Mouse (Mus musculus) CH12.LX (cell line): ENCODE measurements around the gene Snta1. TPM values are rescaled to one million over a fixed set of nuclear protein-coding genes. Genes with fewer than 3 reads are reported as not detected.

ENCODE experiments used
- DNase-seq: peaks from one replicate; pipeline ENCODE4 v3.0.0-alpha.2; 2013; ENCODE audit errors: extremely low read depth
- H3K27ac ChIP-seq: 2 replicates; pipeline ENCODE4 v1.5.1; 2012; ENCODE audit warnings: low read depth, mild to moderate bottlenecking, control low read depth, moderate library complexity; ENCODE audit not compliant: insufficient read depth
- H3K27me3 ChIP-seq: replicated peaks from 2 replicates; pipeline ENCODE3; 2012; ENCODE audit warnings: inconsistent platforms
- H3K36me3 ChIP-seq, 2 experiments: replicated peaks in 1 of 2; 2 replicates each; pipeline versions ENCODE3 to v1.6.1; 2012; ENCODE audit warnings: inconsistent platforms in 1 of 2, low read length in 1 of 2, mild to moderate bottlenecking in 1 of 2, mixed read lengths in 1 of 2, moderate library complexity in 1 of 2; ENCODE audit not compliant: control insufficient read depth in 1 of 2, insufficient read depth in 1 of 2
- H3K4me1 ChIP-seq, 2 experiments: 2 replicates each; pipeline ENCODE4 v1.6.1; 2012; ENCODE audit warnings: inconsistent platforms in 1 of 2, moderate library complexity in 1 of 2; ENCODE audit not compliant: insufficient read depth in 2 of 2, control insufficient read depth in 1 of 2
- H3K4me2 ChIP-seq: 2 replicates; pipeline ENCODE4 v1.6.1; 2012; ENCODE audit warnings: low read depth, mild to moderate bottlenecking, control low read depth; ENCODE audit not compliant: poor library complexity, insufficient read depth, severe bottlenecking
- H3K4me3 ChIP-seq, 3 experiments: fragments of 150-350 bp in 1 of 3; sonication (generic) in 1 of 3; replicated peaks in 1 of 3; 2 replicates each; pipeline versions ENCODE3 to v1.5.1; 2011 to 2012; ENCODE audit warnings: low read depth in 2 of 3, low read length in 2 of 3, mild to moderate bottlenecking in 2 of 3, moderate library complexity in 2 of 3, control low read depth in 1 of 3, improper control_type of control experiment in 1 of 3, inconsistent platforms in 1 of 3, mixed read lengths in 1 of 3; ENCODE audit not compliant: poor library complexity in 1 of 3
- H3K79me2 ChIP-seq: replicated peaks from 2 replicates; pipeline ENCODE4 v1.6.1; 2012; ENCODE audit warnings: mild to moderate bottlenecking, moderate library complexity; ENCODE audit not compliant: control insufficient read depth, poor library complexity, insufficient read depth, severe bottlenecking; ENCODE audit errors: extremely low read depth
- H3K9ac ChIP-seq: 2 replicates; pipeline ENCODE4 v1.6.1; 2012; ENCODE audit warnings: low read depth, mild to moderate bottlenecking, control low read depth, moderate library complexity; ENCODE audit not compliant: insufficient read depth
- H3K9me3 ChIP-seq: replicated peaks from 2 replicates; pipeline ENCODE3; 2012; ENCODE audit warnings: low read length, inconsistent platforms, mixed read lengths
- BHLHE40 ChIP-seq: IDR thresholded peaks from 2 replicates; pipeline ENCODE4 v1.6.1; 2011; ENCODE audit warnings: mild to moderate bottlenecking, low read depth, low read length, improper control_type of control experiment
- CTCF ChIP-seq, 2 experiments: IDR thresholded peaks in 1 of 2; conservative IDR thresholded peaks in 1 of 2; 2 replicates each; pipeline ENCODE4 v1.5.1; 2011 to 2012; ENCODE audit warnings: low read depth in 2 of 2, low read length in 2 of 2, improper control_type of control experiment in 1 of 2, inconsistent platforms in 1 of 2, mild to moderate bottlenecking in 1 of 2, moderate library complexity in 1 of 2
- EP300 ChIP-seq: IDR thresholded peaks from 2 replicates; pipeline ENCODE4 v1.6.1; 2011; ENCODE audit warnings: low read length, improper control_type of control experiment
- HCFC1 ChIP-seq: IDR thresholded peaks from 2 replicates; pipeline ENCODE4 v1.6.1; 2012; ENCODE audit warnings: low read depth, mild to moderate bottlenecking, inconsistent platforms, low read length, improper control_type of control experiment
- JUN ChIP-seq: IDR thresholded peaks from 2 replicates; pipeline ENCODE4 v1.6.1; 2011; ENCODE audit warnings: low read depth, mild to moderate bottlenecking, low read length, improper control_type of control experiment, moderate library complexity; ENCODE audit not compliant: insufficient read depth
- MAFK ChIP-seq: IDR thresholded peaks from 2 replicates; pipeline ENCODE4 v1.6.1; 2011; ENCODE audit warnings: low read length, improper control_type of control experiment; ENCODE audit not compliant: insufficient replicate concordance
- MYC ChIP-seq: IDR thresholded peaks from 2 replicates; pipeline ENCODE4 v1.6.1; 2011; ENCODE audit warnings: low read depth, mild to moderate bottlenecking, improper control_type of control experiment, low read length
- RAD21 ChIP-seq: IDR thresholded peaks from 2 replicates; pipeline ENCODE4 v1.6.1; 2011; ENCODE audit warnings: low read depth, mild to moderate bottlenecking, low read length, improper control_type of control experiment, moderate library complexity
- SMC3 ChIP-seq: IDR thresholded peaks from 2 replicates; pipeline ENCODE4 v1.6.1; 2011; ENCODE audit warnings: low read depth, low read length, improper control_type of control experiment
- TCF12 ChIP-seq: IDR thresholded peaks from 2 replicates; pipeline ENCODE4 v1.6.1; 2014; ENCODE audit warnings: low read depth, mild to moderate bottlenecking, inconsistent platforms, low read length, improper control_type of control experiment
- USF2 ChIP-seq: conservative IDR thresholded peaks from 2 replicates; pipeline ENCODE4 v1.6.1; 2011; ENCODE audit warnings: low read depth, low read length, improper control_type of control experiment
- ZC3H11A ChIP-seq: IDR thresholded peaks from 2 replicates; pipeline ENCODE4 v1.6.1; 2012; ENCODE audit warnings: low read depth, mild to moderate bottlenecking, inconsistent platforms, low read length, improper control_type of control experiment
- ZKSCAN1 ChIP-seq: IDR thresholded peaks from 2 replicates; pipeline ENCODE4 v1.6.1; 2012; ENCODE audit warnings: low read depth, inconsistent platforms, low read length, improper control_type of control experiment, borderline replicate concordance
- ZMIZ1 ChIP-seq: IDR thresholded peaks from 2 replicates; pipeline ENCODE4 v1.6.1; 2012; ENCODE audit warnings: low read depth, mild to moderate bottlenecking, inconsistent platforms, low read length, improper control_type of control experiment
- dilution Hi-C: fragments of 300-500 bp; cut with MboI; formaldehyde crosslinking; loops from 2 replicates; pipeline ENCODE4 v1.14.3; 2020; ENCODE audit warnings: low sequenced_read_pairs; ENCODE audit not compliant: extremely low pct_unique_long_range_greater_than_20kb, extremely low pct_ligation_motif_present
- in situ Hi-C: fragments of 300-500 bp; cut with MboI; formaldehyde crosslinking; loops from 3 replicates; pipeline ENCODE4 v1.14.3; 2019; ENCODE audit warnings: low sequenced_read_pairs, low pct_ligation_motif_present, low pct_unique_long_range_greater_than_20kb, mixed read lengths
- polyA plus RNA-seq: library from polyadenylated mRNA; unstranded; fragments of >175 nt; gene quantifications from 2 replicates; pipeline ENCODE4 v1.2.1, GENCODE M21; 2012; ENCODE audit warnings: low read depth; ENCODE audit not compliant: insufficient read length
- total RNA-seq, 2 experiments: library from RNA; depleted of rRNA; stranded (reverse); fragments of 300-350 nt in 1 of 2; fragments of >200 nt in 1 of 2; gene quantifications; 2 replicates each; pipeline ENCODE4 v1.2.3; 2012 to 2014

The Snta1 gene
- total and polyA plus RNA-seq, 3 experiments, result 0.33 TPM; not detected in 2

- DNase-seq, result no peak
- Histone ChIP-seq H3K9me3 (no peaks in the 10 kb centered on the region), H3K36me3 (no peaks in the 10 kb centered on the region), H3K9ac (no peak overlapping the region), H3K4me1 (no peaks in the 10 kb centered on the region), H3K4me2 (no peak overlapping the region)
- dilution Hi-C loops, result no loop called here
- in situ Hi-C loops, result no loop called here
- no peak for TF ChIP-seq MAFK
- TF ChIP-seq BHLHE40, result no peak
- TF ChIP-seq HCFC1, result no peak
- TF ChIP-seq, all 38 proteins: peak for 0
- H3K79me2 ChIP-seq, result no peaks in the 10 kb centered on the region
- H3K27ac ChIP-seq, result no peak overlapping the region
- H3K27me3 ChIP-seq, result no peaks in the 10 kb centered on the region
- H3K4me3 ChIP-seq, result no peak overlapping the region
Measured at GRCm38 (mm10) chr2:154418001-154418400, 10.1 kb upstream of the Snta1 start.

- dilution Hi-C loops (no loop called here), in situ Hi-C loops (no loop called here)
- Histone ChIP-seq H3K27ac (no peak overlapping the region), H3K79me2 (no peaks in the 10 kb centered on the region), H3K4me1 (no peaks in the 10 kb centered on the region), H3K9me3 (no peaks in the 10 kb centered on the region), H3K4me2 (no peak overlapping the region), H3K36me3 (no peaks in the 10 kb centered on the region), H3K9ac (no peak overlapping the region), H3K4me3 (no peak overlapping the region), H3K27me3 (no peaks in the 10 kb centered on the region)
- TF ChIP-seq ZMIZ1, result no peak
- peak; percentile 87 for TF ChIP-seq SMC3
- TF ChIP-seq BHLHE40, result no peak
- peak; percentile 79 to 90 for TF ChIP-seq CTCF (conservative IDR thresholded peaks at IDR 0.05 in 1 of 2, IDR thresholded peaks at IDR 0.05 in 1 of 2; ENCODE audit: low read depth in 2 of 2, low read length in 2 of 2)
- no peak for TF ChIP-seq MYC
- peak; percentile 63 for TF ChIP-seq ZC3H11A
- no peak for TF ChIP-seq USF2
- TF ChIP-seq JUN, result no peak
- TF ChIP-seq RAD21, result peak; percentile 81
- TF ChIP-seq TCF12, result no peak
- DNase-seq, result peak; percentile 45
Measured at GRCm38 (mm10) chr2:154417107-154417506, 9.2 kb upstream of the Snta1 start.

- no peak overlapping the region for H3K9ac ChIP-seq
- H3K9me3 ChIP-seq, result no peaks in the 10 kb centered on the region
- no peaks in the 10 kb centered on the region for H3K36me3 ChIP-seq
- H3K4me1 ChIP-seq, result peaks cover 2 to 5% of the 10 kb centered on the region in 2 experiments; a peak in 2 of 4 replicates
- peak; percentile 30 to 80; a peak in 3 of 4 replicates for TF ChIP-seq CTCF (conservative IDR thresholded peaks at IDR 0.05 in 1 of 2, IDR thresholded peaks at IDR 0.05 in 1 of 2; ENCODE audit: low read depth in 2 of 2, low read length in 2 of 2)
- peak; percentile 87 for TF ChIP-seq RAD21
- TF ChIP-seq SMC3, result peak; percentile 61
- no peak for TF ChIP-seq ZKSCAN1
- TF ChIP-seq EP300, result no peak
- in situ Hi-C loops (loop anchor here (5.0 kb wide), 2 partner anchors 135 to 195 kb away; partner anchors contain the start of gene 1700003F12Rik), dilution Hi-C loops (no loop called here)
- no peak overlapping the region for H3K4me2 ChIP-seq
- no peak overlapping the region for H3K4me3 ChIP-seq
- H3K27ac ChIP-seq, result no peak overlapping the region
- no peaks in the 10 kb centered on the region for H3K79me2 ChIP-seq
- peak; percentile 59 for DNase-seq
- H3K27me3 ChIP-seq, result no peaks in the 10 kb centered on the region
Measured at GRCm38 (mm10) chr2:154412018-154412666, 4.2 kb upstream of the Snta1 start.
